Mouse (Mus musculus) right cerebral cortex, postnatal 10 days (tissue): ENCODE data around the gene Ttc7.

Source experiments
- DNase-seq, 2 experiments: peaks; one replicate each; pipeline ENCODE4 v3.0.0; 2021; ENCODE audit warnings: low spot score in 2 of 2

The Ttc7 gene

DNA sequence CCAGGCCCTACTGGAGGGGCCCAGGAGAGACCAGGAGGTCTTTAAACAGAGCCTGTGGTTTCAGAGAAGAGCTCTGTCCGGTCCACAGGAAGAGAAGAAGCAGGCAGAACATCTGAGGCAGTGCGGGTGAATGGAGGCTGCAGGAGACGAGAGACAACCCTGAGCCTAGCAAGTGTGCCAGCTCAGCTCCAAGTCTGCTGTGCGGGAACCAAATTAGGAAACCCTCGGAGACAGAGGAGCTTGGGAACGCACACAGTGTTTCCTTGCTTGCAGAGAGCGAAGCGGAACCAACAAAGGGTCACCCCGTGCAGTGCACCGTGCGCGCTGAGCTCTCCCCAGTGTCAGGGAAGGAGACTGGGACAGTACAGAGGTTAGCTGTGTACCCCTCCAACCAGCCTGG is 54.2 kb downstream of the Ttc7 start:
- DNase-seq = no peak

DNA sequence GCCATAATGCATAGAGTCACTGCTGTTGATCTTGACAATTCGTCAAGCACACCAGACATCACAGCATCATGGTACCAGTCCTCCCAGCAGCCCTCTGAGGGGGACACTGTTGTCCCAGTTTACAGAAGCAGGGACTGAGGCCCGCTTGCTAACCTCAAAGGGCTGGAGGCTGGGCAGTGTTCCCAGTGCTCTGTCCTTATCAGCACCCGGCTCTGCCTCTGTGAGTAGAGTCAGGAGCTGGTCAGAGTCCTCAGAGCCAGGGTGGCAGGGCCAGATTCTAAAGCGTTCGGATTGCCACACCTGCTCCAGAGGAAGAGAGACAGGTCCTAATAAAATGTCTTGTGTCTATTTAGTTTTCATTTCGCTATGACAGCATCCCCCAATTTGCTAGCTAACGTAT is 55.0 kb downstream of the Ttc7 start:
- no peak for DNase-seq

DNA sequence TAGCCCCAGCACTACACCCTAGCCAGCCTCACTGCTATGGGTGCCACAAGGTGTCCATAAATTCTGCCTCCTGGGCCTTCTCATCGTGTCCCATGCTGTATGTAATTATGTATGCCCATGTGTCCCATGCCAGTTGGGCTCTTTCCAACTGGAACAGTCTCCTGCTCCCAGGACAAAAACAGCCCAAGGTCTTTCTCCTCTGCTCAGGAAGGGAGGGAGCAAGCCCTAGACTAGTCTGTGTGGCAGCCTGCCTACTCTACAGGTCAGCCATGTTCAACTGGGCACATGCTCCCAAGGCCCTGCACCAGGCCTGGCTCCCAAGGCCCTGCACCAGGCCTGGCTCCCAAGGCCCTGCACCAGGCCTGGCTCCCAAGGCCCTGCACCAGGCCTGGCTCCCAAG is 56.4 kb downstream of the Ttc7 start:
- no peak for DNase-seq

DNA sequence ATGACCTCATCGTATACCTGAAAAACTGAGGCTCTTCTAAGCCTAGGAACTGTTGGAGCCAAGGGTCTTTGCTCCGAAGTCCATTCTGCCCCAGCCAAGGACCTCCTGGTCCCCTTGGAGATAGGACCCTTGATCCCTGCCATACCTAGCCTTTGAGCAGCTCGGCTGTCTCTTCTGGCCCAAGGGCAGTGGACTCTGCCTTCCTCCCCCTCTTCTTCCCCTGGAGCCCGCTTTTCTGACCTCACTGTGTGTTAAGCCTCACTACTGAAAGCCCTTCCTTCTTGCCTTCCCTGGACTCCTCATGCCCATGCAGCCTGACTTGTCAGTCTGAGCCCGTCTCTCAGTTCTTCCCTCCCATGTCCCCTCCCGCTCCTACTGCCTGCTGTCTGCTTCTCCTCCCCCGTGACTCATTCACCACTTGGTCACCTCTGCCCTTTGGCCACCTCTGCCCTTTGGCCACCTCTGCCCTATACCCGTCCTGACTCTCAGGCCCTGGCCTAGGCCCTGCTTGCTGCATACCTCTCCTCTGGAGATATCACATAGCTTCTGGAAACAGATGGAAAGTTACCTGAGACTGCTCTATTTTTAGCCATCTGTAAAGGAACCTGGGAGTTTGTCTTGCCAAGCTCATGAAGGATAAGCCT is 60.5 kb downstream of the Ttc7 start:
- DNase-seq = no peak

DNA sequence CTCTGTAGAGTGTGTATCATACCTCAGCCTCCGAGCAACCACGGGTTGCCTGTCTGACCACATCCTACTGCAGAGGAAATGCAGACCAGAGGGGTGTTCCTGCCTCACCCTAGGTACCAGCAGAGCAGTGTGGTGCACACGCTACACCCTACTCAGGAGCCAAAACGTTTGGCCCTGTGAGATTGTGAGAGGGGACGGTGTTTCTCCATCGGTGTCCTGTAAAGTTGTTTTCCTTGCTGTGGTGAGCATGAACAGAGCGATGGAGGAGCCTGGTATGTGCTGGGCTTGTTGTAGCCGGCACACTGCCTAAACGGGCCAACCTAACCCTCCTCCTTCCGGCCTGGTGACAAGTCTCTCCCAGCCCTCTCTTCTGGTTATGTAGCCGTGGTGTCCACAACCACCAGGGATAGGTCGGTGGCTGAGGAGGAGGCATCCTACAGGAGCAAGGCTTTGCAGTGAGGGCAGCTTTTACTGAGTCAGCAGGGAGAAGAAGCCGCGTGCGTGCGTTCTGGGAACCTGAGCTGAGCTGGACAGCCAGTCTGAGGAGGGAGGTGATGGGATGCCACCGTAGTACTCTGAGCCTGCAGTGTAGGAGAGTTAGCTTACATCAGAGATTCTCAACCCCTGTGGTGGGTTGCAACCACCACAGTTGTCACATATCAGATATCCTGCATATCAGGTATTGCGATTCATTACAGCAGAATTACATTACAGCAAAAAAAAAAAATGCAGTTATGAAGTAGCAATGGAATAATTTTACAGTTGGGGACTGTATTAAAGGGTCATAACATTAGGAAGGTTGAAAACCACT is 62.0 kb downstream of the Ttc7 start:
- DNase-seq = no peak

DNA sequence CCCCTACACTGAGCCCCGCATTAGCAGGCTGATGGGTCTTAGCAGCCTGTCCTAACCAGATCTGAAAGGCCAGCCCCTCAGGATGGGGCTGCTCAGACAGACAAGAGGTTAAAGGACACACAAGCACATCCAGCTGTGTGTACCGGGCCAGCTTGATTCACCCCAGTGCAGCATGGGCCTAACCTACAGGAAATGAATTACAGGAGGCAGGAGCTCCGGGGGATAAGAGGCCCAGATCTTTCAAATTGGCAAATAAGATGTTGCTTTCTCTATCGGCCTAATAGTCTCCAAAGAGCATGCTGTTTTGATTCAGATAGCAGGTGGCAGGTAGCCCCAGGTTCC is 62.5 kb downstream of the Ttc7 start:
- no peak for DNase-seq

DNA sequence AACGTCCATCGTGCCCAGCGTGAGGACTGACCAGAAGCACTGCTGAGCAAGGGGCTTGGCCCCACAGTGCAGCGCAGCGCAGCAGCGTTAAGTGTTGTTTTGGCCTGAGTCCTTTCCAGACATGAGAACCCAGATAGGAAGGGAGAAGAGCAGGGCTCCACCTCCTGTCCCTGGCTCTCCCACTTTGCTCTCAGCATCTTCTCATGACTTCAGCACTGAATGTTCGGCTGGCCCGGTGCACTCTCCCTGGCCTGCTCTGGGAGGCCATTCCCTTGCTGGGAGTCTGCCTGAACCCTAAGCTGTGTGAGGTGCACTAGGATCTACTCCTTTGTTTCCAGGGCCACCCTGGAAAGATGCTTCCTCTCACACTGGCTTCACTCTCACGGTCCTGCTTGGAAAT is 65.7 kb downstream of the Ttc7 start:
- no peak for DNase-seq

DNA sequence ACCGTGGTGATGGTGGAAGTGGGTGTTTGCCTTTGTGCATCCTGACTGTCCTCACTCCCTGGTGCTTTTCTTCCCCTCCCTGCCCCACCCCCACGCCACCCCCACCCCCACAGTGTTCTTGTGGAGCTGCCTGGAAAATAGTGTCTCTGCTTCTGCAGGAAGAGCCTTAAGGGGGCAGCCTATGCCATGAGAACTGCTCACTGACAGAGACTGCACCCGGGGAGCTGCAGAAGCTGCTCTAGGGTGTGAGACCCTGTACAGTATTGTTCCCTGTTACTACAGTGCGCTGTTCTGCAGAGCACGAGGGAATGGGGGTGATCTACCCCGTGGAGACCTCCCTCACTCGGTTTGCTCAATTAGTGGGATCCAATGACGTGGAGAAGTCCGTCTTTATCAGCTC is 66.4 kb downstream of the Ttc7 start:
- no peak for DNase-seq

DNA sequence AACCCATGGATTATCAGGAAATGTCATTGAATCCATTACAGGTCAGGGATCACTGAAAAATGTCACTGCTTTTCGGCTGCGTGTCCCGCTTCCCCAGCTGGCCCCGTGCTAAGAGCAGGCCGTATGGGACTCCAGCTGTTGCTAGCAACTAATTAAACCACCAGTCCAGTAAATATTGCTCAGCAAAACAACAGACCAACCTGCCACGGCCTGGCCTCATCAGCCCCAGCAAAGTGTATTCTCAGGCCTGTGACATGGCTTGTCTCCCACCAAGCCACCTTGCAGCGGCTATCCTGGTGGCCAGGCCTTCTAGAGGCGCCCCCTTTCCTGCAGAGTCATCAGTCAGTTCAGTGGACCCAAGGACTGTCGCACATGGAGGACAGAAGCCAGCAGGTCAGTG is 66.9 kb downstream of the Ttc7 start:
- DNase-seq = no peak

DNA sequence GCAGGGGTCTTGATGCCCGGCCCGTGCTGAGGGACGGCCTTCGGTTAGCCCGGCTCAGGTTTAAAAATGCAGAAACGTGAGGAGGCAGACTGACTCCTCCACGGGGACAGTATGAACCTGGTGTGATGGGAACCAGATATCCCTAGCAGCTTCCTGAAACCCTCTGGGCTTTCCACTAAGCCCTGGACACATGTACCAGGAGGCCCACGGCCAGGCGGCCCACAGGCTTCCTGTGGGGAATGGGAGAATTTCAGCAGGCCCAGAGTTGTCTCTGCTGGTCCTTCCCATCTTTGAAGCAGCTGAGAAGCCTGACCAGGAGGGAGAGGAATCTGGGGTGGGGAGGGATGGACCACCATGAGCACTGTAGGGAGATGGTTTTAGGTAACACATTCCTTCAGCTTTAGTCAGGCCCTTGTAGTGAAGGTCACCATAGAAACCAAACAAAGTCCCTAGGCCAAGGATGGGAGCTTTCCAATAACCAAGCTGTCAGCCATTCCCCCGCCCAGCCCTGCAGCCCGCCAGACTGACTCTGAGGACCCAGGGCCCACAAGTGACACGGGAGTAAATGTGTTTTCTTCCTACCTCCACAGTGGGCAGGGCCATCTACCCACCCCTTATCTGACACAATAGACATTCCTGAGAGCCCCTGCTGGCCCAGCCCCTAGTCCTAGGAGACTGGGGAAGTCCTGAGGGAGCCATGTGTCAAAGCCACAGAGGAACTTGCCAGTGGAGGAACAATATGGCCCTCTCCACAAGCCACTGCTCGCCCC is 68.0 kb downstream of the Ttc7 start:
- DNase-seq = no peak

DNA sequence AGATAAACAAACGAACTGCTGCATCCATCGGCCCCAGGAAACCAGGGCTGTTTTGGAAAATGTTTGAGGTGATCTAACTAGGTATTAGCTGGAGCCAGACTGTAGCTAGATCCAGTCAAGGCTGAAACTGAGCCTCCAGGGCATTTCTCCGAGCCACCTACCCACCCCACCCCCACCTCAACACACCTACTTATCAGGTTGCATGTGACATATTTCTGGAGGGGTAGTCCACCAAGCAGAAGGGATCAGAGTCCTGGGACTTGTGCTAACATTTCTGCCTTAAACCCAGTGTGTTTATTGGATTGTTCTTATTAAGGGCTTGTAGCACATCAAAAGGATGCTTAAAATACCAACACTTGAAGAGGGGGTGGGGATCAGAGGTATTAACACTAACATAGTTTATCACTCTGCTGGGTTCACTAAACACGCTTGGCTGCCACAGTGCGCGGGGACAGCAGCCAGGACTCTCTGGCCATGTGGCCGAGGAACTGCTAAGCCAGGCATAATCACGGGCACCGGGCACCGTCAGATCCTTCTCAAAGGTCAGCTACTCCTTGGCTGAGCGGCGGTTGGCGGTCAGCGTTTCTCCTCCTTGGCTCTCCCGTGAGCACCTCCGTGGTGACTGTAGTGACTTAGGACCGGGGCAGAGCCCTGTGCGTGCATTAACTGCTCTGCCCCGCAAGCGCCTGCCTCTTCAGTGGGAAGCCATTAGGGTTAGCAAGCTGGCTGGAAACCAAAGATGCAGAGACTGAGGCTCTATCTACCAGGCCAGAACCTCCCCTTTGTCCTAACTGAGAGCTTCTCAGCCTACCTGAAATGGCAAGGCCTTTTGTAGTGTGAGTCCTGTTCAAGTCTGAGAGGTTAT is 68.8 kb downstream of the Ttc7 start:
- DNase-seq = no peak

DNA sequence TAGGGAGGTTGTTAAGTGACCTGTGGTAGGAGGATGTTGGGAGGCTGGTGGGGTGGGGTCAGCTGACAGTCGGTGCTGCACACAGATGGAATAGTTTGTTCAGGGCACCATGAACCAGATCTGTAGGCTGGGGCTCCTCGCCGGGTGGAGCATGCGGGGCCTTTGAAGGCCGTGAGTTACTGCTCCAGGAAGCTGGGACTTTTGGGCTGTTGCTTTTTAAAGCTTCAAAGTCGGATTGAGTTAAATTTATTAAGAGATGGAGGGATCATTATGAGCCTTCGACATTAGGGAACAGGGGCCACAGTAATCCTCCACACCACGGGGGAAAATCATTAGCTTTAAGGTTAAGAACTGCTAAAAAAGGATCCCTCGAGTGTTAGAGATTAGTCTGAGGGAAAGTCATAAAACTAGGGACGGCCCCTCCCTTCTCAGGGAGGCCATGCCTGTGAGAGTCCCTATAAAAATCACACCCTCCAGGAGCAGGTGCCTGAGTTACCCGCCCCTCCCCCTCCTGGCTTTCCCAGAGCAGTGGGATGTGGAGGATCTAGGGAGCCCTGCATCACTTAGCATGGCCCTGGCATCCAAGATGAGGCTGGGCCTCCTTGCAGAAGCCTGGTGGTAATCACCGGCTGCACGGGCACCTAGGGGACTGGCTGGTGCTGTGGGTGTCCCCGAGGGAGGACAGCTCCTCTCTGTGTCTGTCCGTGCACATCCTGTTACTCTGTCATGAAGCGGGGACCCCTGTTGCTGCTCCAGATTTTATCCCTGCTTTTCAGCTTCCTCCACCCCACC is 69.6 kb downstream of the Ttc7 start:
- no peak for DNase-seq

DNA sequence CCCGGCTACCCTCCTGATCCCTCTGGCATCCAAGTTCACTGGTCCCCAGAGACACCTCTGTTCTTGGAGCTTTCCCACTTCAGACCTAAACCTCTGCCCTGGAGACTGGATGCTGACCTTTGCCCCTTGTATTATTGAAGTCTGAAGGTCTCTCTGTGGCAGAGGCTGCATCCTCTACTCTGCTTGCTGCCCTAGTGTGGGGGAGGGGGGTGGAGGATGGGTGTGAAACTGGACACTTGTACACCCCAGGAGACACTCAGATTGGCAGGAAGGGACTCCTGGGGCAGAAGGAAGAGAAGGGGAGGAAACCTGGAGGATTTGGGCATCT is 70.2 kb downstream of the Ttc7 start:
- no peak for DNase-seq

DNA sequence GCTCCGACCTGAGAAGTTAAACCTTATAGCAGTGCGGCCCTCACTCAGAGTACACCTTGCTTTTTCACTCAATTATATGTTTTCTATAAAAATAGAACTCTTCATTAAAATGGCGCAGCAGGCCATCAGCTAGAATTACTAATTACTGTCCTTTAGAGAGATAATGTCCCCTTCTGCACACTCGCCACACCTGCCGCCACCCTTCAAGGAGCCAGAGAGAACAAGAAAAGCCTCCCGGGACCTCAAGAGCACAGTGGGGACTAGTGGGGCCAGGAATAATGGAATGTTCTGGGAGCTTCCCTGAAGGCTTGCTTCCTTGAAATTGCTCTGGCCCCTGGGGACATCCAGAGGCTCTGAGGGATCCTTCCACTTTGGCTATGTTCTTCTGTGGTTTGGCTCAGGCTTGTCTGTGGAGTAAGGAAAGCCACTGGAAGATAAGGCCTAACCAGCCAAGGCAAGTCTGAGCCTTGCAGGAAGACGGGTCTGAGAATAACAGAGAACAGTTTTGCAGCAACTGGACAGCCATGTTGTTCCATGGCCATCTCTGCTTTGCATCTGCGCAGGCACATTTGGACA is 71.1 kb downstream of the Ttc7 start:
- DNase-seq = no peak

DNA sequence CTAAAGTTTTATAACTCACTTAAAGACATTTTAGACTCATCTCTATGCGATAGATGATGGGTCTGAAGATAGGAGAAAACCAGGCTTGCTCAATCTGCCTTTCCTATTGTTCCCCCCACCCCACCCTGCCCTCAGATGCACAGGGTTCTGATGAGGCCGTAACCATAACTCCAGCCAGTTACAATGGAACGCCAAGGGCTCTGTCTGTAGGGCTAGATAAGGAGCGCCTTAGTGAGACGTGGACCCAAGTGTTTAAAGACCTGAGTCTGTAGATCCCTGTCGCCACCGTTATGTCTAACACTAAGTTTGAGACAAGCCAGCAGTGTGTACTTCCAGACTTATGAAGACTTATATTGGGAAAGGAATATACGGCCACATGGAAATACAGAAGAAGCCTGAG is 72.8 kb downstream of the Ttc7 start:
- DNase-seq = no peak

DNA sequence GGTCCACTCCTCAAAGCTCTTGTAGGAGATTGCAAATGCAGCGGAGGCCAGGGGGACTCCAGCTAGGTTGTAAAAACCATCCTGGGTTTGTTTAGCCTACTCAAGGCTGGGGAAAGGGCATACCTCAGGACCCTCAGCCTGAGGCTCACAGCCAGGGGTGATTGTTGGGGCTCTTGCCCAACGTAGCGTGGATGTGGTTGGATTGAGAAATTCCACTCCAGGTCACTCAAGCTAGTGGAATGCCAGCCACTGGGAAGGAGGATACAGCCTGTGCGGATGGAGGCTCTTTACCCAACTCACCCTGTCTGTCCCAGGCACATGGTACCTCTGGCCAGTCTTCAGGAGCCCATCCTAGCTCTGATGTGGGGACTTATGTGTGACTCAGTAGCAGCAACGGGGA is 73.6 kb downstream of the Ttc7 start:
- no peak for DNase-seq

DNA sequence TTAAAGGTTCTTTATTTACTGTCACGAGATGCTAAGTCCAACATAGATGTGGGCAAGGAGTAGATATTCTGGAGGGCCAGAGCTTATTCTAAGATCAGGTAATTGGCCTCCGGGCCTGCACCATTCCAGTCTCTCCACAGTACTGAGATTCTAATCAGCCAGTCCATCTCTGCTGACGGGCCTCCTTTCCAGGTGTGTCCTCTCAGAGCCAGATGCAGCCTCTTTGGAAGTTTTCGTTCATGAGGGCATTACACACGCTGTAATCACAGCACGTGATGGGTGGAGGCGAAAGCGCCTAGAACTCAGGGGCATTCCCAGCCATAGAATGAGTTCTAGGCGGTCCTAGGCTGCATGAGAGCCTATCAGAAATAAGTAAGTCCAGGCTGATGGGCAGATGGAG is 74.8 kb downstream of the Ttc7 start:
- no peak for DNase-seq

DNA sequence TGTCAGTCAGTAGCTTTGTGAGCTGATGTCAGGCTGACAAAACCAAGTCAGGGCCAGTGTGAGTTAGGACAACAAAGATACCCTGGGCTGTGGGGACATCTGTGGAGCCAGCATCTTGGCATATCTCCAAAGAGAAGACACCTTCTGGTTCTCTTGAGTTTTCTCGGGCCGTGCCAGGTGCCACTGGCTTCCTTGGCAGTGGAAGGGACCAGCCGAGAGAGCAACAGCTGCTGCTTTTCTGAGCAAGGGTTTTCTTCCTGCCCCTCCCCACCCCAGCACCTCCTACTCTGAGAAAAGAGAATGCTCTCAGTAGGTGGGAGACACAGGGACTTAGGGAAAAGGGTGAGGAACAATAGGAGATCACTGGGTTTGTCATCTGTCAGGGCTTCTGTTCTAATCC is 78.4 kb downstream of the Ttc7 start:
- peak in 1 of 2 experiments; percentile 56 for DNase-seq

DNA sequence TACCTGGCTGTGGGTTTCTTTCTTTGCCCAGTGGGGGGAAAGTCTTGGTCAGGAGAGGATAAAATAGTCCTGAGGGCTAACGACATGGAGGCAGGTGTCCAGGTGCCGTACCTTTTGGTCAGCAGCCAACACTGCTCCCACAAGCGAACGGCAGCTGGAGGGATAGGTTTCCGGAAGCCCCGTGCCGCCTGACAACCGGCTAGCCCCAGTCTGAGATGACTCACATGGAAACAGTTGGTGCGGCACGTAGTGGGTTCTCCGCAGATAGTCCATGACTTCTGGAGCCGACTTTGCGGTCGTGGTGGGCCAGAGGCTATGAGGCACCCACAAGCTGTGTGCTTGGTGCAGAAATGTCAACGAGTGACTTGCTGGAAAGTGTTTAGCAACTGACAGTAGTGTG is 81.4 kb downstream of the Ttc7 start:
- DNase-seq = no peak

DNA sequence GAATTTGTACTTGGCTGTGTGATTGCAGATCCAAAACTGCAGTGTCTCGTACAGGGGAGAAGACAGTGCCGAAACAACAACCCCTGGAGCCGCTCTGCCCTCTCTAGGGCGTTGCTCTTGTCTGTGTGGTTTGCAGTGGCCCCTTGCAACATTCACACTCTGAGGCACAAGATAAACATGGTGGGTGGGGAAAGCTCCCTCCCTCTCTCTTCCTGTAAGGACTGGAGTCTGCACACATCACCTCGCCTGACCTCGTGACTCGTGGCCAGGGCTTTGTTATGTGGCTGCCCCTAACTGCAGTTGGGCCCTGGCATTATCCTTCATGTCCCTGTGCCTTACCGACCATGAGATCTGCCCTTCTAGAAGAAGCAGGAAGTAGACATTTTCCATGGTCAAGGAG is 82.6 kb downstream of the Ttc7 start:
- no peak for DNase-seq

DNA sequence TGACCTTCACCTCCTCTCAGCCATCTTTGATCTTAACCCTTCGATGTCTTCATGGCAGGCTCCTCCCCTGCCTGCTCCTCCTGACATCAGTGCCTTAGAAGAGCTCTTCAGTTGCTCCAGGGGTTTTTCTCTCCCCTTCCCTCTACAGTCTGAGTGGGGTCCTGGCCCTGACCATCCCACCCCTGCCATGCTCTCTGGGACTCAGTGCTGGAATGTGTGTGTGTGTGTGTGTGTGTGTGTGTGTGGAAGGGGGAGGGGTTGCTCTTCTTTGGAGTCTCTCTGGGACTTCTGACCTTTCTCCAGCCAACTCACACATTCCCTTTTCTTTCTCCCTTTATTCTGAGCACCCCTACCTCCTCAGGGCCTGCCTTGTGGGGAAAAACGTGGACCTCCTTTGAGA is 83.8 kb downstream of the Ttc7 start:
- DNase-seq = no peak
